Mouse (Mus musculus) cortical plate, adult 2 months (tissue): ENCODE results near the gene Epor.

ENCODE experiments used
- CTCF ChIP-seq: fragments of 200-500 bp; IDR thresholded peaks from 2 replicates; pipeline ENCODE4 v1.5.1; 2011; ENCODE audit warnings: mild to moderate bottlenecking, control low read depth, low read length; ENCODE audit not compliant: insufficient read depth; ENCODE audit errors: extremely low read depth
- POLR2A ChIP-seq: fragments of 200-500 bp; IDR thresholded peaks from 2 replicates; pipeline ENCODE4 v1.6.1; 2011; ENCODE audit warnings: mild to moderate bottlenecking, low read length, control low read depth; ENCODE audit not compliant: insufficient read depth; ENCODE audit errors: extremely low read depth

DNA sequence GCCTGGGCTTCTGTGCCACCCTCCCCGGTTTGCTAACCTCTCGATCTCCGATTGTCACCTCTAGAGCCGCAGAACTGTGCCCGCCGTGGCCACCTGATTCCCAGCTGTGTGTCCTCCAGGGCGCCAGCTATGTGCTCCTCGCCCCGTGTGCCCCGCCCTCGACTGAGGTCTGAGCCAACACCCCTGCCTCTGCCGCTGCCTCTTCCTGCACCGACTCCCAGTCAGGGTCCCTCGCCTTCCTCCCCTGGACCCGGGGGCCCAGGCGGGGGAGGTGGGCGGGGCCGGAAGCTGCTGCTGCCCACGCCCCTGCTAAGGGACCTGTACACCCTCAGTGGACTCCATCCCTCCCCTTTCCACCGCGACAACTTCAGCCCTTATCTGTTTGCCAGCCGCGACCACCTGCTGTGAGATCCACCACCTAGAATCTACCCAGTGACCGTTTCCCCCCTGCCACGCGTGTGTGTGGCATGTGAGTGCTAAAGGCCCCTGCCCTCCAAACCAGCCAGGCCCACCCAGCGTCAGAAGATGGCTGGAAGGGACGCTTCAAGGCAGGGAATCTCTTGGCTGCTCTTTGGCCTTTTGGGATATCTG lies 15.7 kb downstream of the Epor start:
- TF ChIP-seq POLR2A (no peak), CTCF (no peak)
